Mouse (Mus musculus) ES-Bruce4 (cell line): ENCODE data around the gene 1700024P04Rik.

Source experiments
- CTCF ChIP-seq: IDR thresholded peaks from one replicate; pipeline ENCODE4 v1.8.1; 2011; ENCODE audit warnings: low read depth, low read length
- POLR2A ChIP-seq: IDR thresholded peaks from one replicate; pipeline ENCODE4 v1.8.1; 2011; ENCODE audit warnings: low read length; ENCODE audit not compliant: insufficient read depth

DNA sequence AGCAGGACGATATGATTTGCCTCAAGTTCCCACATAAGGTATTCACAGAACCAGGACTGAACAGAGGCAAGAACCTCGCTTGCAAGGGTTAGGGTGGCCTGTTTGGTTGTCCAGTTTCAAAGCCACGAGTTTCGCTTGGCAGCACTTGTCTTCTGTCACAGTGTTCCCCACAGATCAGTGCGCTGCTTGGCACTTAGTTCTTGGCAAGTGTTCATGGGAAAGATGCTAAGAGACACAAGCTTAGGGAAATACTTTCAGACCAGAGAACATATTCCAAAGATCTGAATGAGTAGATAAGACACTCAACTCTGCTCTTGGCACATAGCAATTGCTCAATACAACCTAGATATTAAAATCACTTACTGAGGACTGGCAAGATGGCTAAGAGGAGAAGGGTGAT lies 17.8 kb downstream of the 1700024P04Rik start:
- no peak for TF ChIP-seq POLR2A
- TF ChIP-seq CTCF: no peak
